Mouse (Mus musculus): ENCODE results near the gene Hmgn1. TPM values are rescaled to one million over a fixed set of nuclear protein-coding genes. Genes with fewer than 3 reads are reported as not detected.

The Hmgn1 gene
- total and polyA plus RNA-seq, 3 experiments, result 243 to 745 (median 394) TPM

DNA sequence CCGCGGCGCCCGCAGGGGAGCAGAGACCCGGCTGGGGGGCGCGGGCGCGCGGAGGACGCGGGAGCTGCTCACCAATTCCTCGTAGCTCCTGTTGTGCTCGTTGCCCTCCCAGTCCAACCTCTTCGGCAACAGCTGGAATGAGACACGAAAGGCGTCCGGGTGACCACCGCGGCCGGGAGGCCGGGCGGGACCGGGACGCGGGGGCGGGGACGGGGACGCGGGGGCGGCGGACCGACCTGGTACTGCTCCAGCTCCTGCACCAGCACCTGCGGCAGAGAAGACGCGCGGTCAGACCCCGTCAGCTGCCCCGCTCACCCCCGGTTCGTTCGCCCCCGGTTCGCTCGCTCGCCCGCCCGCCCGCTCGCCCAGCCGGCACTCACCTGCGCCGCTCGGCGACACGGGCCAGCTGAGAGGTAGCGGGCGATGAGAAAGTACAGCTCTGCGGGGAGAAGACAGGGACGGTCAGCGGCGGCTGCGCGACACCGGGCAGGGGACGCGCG, 45.7 kb downstream of the Hmgn1 start:
- dilution Hi-C loops (cut with MboI; ENCODE audit: extremely low pct_ligation_motif_present, extremely low pct_unique_long_range_greater_than_20kb, low sequenced_read_pairs), result no loop called here
- Histone ChIP-seq H3K4me2 (ENCODE audit: insufficient read depth, low read depth, poor library complexity, severe bottlenecking) (peak overlapping the region; percentile 30; the same call in 1 of the 2 replicates), H3K36me3 (replicated peaks in 1 of 2; ENCODE audit: control insufficient read depth in 1 of 2, insufficient read depth in 1 of 2, low read length in 1 of 2) (no peaks in the 10 kb centered on the region), H3K27me3 (replicated peaks) (peaks cover 60% of the 10 kb centered on the region), H3K4me1 (ENCODE audit: control insufficient read depth in 1 of 2, insufficient read depth in 2 of 2) (peaks cover 0 to 18% of the 10 kb centered on the region in 2 experiments; a peak in 2 of 4 replicates), H3K27ac (ENCODE audit: insufficient read depth, low read depth) (no peak overlapping the region), H3K79me2 (replicated peaks; ENCODE audit: control insufficient read depth, extremely low read depth, insufficient read depth, poor library complexity, severe bottlenecking) (no peaks in the 10 kb centered on the region), H3K4me3 (replicated peaks in 1 of 3; ENCODE audit: low read depth in 2 of 3, low read length in 2 of 3, poor library complexity in 1 of 3) (peak overlapping the region; percentile 48 to 78 (median 53)), H3K9ac (ENCODE audit: insufficient read depth, low read depth) (peak overlapping the region; percentile 57), H3K9me3 (replicated peaks; ENCODE audit: low read length) (peaks cover 19% of the 10 kb centered on the region)
- in situ Hi-C loops (cut with MboI; ENCODE audit: low pct_ligation_motif_present, low pct_unique_long_range_greater_than_20kb, low sequenced_read_pairs), result no loop called here
- no peak for DNase-seq (ENCODE audit: extremely low read depth)
- no peak for TF ChIP-seq EP300 (IDR thresholded peaks at IDR 0.05; ENCODE audit: low read length)
- no peak for TF ChIP-seq RCOR1 (conservative IDR thresholded peaks at IDR 0.05; ENCODE audit: low read depth, low read length)
- no peak for TF ChIP-seq RAD21 (IDR thresholded peaks at IDR 0.05; ENCODE audit: low read depth, low read length)
- TF ChIP-seq ZMIZ1 (IDR thresholded peaks at IDR 0.05; ENCODE audit: low read depth, low read length), result no peak
- TF ChIP-seq SMC3 (IDR thresholded peaks at IDR 0.05; ENCODE audit: low read depth, low read length), result no peak
- TF ChIP-seq KAT2A (IDR thresholded peaks at IDR 0.05; ENCODE audit: insufficient replicate concordance, low read length), result no peak
- no peak for TF ChIP-seq HCFC1 (IDR thresholded peaks at IDR 0.05; ENCODE audit: low read depth, low read length)
- no peak for TF ChIP-seq ELF1 (IDR thresholded peaks at IDR 0.05; ENCODE audit: low read depth, low read length)
- no peak for TF ChIP-seq POLR2AphosphoS2 (IDR thresholded peaks at IDR 0.05; ENCODE audit: low read depth, low read length)
- no peak for TF ChIP-seq USF2 (conservative IDR thresholded peaks at IDR 0.05; ENCODE audit: low read depth, low read length)
- no peak for TF ChIP-seq ZNF384 (IDR thresholded peaks at IDR 0.05; ENCODE audit: low read depth, low read length)
- no peak for TF ChIP-seq JUN (IDR thresholded peaks at IDR 0.05; ENCODE audit: insufficient read depth, low read depth, low read length)
- TF ChIP-seq ZKSCAN1 (IDR thresholded peaks at IDR 0.05; ENCODE audit: borderline replicate concordance, low read depth, low read length), result no peak
- no peak for TF ChIP-seq POLR2A (IDR thresholded peaks at IDR 0.05; ENCODE audit: low read depth, low read length)
- no peak for TF ChIP-seq MYC (IDR thresholded peaks at IDR 0.05; ENCODE audit: low read depth, low read length)
- TF ChIP-seq NELFE (IDR thresholded peaks at IDR 0.05; ENCODE audit: low read depth, low read length), result no peak
- TF ChIP-seq MAZ (IDR thresholded peaks at IDR 0.05; ENCODE audit: low read depth, low read length), result no peak

GRCm38 (mm10) chr16:96081331-96081730, 46.2 kb downstream of the Hmgn1 start:
- peak; percentile 45 for DNase-seq (ENCODE audit: extremely low read depth)
- in situ Hi-C loops (cut with MboI; ENCODE audit: low pct_ligation_motif_present, low pct_unique_long_range_greater_than_20kb, low sequenced_read_pairs), result no loop called here

More at GRCm38 (mm10) chr16:96081331-96081730, 46.2 kb downstream of the Hmgn1 start:
- Histone ChIP-seq H3K4me1 (ENCODE audit: control insufficient read depth in 1 of 2, insufficient read depth in 2 of 2) (peaks cover 0 to 13% of the 10 kb centered on the region in 2 experiments; a peak in 2 of 4 replicates), H3K4me2 (ENCODE audit: insufficient read depth, low read depth, poor library complexity, severe bottlenecking) (peak overlapping the region; percentile 30; the same call in 1 of the 2 replicates), H3K9ac (ENCODE audit: insufficient read depth, low read depth) (peak overlapping the region; percentile 57), H3K4me3 (replicated peaks in 1 of 3; ENCODE audit: low read depth in 2 of 3, low read length in 2 of 3, poor library complexity in 1 of 3) (peak overlapping the region in 2 of 3 experiments; percentile 53 to 78), H3K36me3 (replicated peaks in 1 of 2; ENCODE audit: control insufficient read depth in 1 of 2, insufficient read depth in 1 of 2, low read length in 1 of 2) (no peaks in the 10 kb centered on the region), H3K9me3 (replicated peaks; ENCODE audit: low read length) (peaks cover 19% of the 10 kb centered on the region), H3K27me3 (replicated peaks) (peaks cover 56% of the 10 kb centered on the region), H3K27ac (ENCODE audit: insufficient read depth, low read depth) (no peak overlapping the region), H3K79me2 (replicated peaks; ENCODE audit: control insufficient read depth, extremely low read depth, insufficient read depth, poor library complexity, severe bottlenecking) (no peaks in the 10 kb centered on the region)
- dilution Hi-C loops (cut with MboI; ENCODE audit: extremely low pct_ligation_motif_present, extremely low pct_unique_long_range_greater_than_20kb, low sequenced_read_pairs), result no loop called here
- no peak for TF ChIP-seq E2F4 (IDR thresholded peaks at IDR 0.05; ENCODE audit: insufficient replicate concordance, low read depth, low read length)
- TF ChIP-seq GABPA (IDR thresholded peaks at IDR 0.05; ENCODE audit: insufficient replicate concordance, low read depth, low read length), result peak; percentile 86

All from CH12.LX (cell line).